Mouse (Mus musculus) liver, embryonic 13.5 days (tissue): ENCODE measurements around the gene Daam2. TPM values are rescaled to one million over a fixed set of nuclear protein-coding genes. Genes with fewer than 3 reads are reported as not detected.
A peak's percentile ranks its signal among the peaks of the same experiment; 100 is the strongest.

Source experiments
- ATAC-seq: fragments of 200-750 bp; cut with Nextera tagmentation; 2 replicates; pipeline ENCODE4 v1.8.0; 2017; ENCODE audit warnings: low read depth, mild to moderate bottlenecking, moderate number of reproducible peaks, moderate library complexity
- DNase-seq: peaks from one replicate; pipeline ENCODE4 v3.0.0; 2022
- H3K27ac ChIP-seq: fragments of 300-500 bp; sonication (generic); 2 replicates; pipeline ENCODE4 v1.5.1; 2015; ENCODE audit warnings: moderate library complexity, mild to moderate bottlenecking, inconsistent platforms
- H3K27me3 ChIP-seq: fragments of 300-500 bp; sonication (generic); 2 replicates; pipeline ENCODE4 v1.6.1; 2015; ENCODE audit warnings: mild to moderate bottlenecking, inconsistent platforms
- H3K36me3 ChIP-seq: fragments of 300-500 bp; sonication (generic); 2 replicates; pipeline ENCODE4 v1.6.1; 2015; ENCODE audit warnings: mild to moderate bottlenecking, inconsistent platforms
- H3K4me1 ChIP-seq: fragments of 300-500 bp; sonication (generic); replicated peaks from 2 replicates; pipeline ENCODE4 v1.6.1; 2015; ENCODE audit warnings: inconsistent platforms
- H3K4me2 ChIP-seq: fragments of 300-500 bp; sonication (generic); 2 replicates; pipeline ENCODE4 v1.6.1; 2015; ENCODE audit warnings: inconsistent platforms, mild to moderate bottlenecking, moderate library complexity
- H3K4me3 ChIP-seq: fragments of 300-500 bp; sonication (generic); replicated peaks from 2 replicates; pipeline ENCODE4 v1.5.1; 2015; ENCODE audit warnings: mild to moderate bottlenecking, inconsistent platforms
- H3K9ac ChIP-seq: fragments of 300-500 bp; sonication (generic); 2 replicates; pipeline ENCODE4 v1.6.1; 2015; ENCODE audit warnings: mild to moderate bottlenecking, inconsistent platforms
- H3K9me3 ChIP-seq: fragments of 300-500 bp; sonication (generic); replicated peaks from 2 replicates; pipeline ENCODE4 v1.6.1; 2016; ENCODE audit warnings: inconsistent platforms
- WGBS: fragments of 180-500 bp; shearing (Covaris S2); methylation state at CpG from one replicate; pipeline ENCODE4 v1.1.7; 2015; ENCODE audit not compliant: insufficient replicate concordance; 5-methylcytosine and 5-hydroxymethylcytosine counted together
- polyA plus RNA-seq: library from polyadenylated mRNA; unstranded; fragments of >200 nt; fragmentation: Nextera tagmentation; extraction: Ambion mirVana; gene quantifications from 2 replicates; pipeline ENCODE4 v1.2.1, GENCODE M21; 2015

The Daam2 gene
- polyA plus RNA-seq, 1 experiment from 2014 or later, result 0.30 TPM

- ATAC-seq (no peak), DNase-seq (no peak)
- no peaks in the 10 kb centered on the region for H3K9me3 ChIP-seq
- no peaks in the 10 kb centered on the region for H3K27me3 ChIP-seq
- H3K9ac ChIP-seq, result no peak overlapping the region
- no peak overlapping the region for H3K4me2 ChIP-seq
- 78% methylated on average over 5 of the region's 5 CpGs for WGBS
- H3K4me1 ChIP-seq, result no peaks in the 10 kb centered on the region
- no peak overlapping the region for H3K4me3 ChIP-seq
- H3K27ac ChIP-seq, result no peak overlapping the region
- H3K36me3 ChIP-seq, result no peaks in the 10 kb centered on the region
These were observed 32.5 kb downstream of the Daam2 start for GRCm38 (mm10) chr17:49531661-49532060.

GRCm38 (mm10) chr17:49530215-49530614 lies 33.9 kb downstream of the Daam2 start:
- Histone ChIP-seq H3K9me3 (no peaks in the 10 kb centered on the region), H3K9ac (no peak overlapping the region), H3K27me3 (no peaks in the 10 kb centered on the region), H3K4me1 (no peaks in the 10 kb centered on the region), H3K27ac (no peak overlapping the region), H3K4me2 (no peak overlapping the region), H3K36me3 (no peaks in the 10 kb centered on the region), H3K4me3 (no peak overlapping the region)
- ATAC-seq, result no peak
- WGBS, result 10% methylated on average over 3 of the region's 3 CpGs
- DNase-seq, result peak; percentile 5

- WGBS, result 41% methylated on average over 7 of the region's 7 CpGs
- no peaks in the 10 kb centered on the region for H3K27me3 ChIP-seq
- no peak overlapping the region for H3K4me3 ChIP-seq
- no peak overlapping the region for H3K9ac ChIP-seq
- no peak overlapping the region for H3K27ac ChIP-seq
- H3K9me3 ChIP-seq, result no peaks in the 10 kb centered on the region
- H3K4me1 ChIP-seq, result no peaks in the 10 kb centered on the region
- ATAC-seq, result no peak
- H3K4me2 ChIP-seq, result no peak overlapping the region
- no peaks in the 10 kb centered on the region for H3K36me3 ChIP-seq
- no peak for DNase-seq
These were observed 35.5 kb downstream of the Daam2 start for GRCm38 (mm10) chr17:49528503-49529205.

GRCm38 (mm10) chr17:49528033-49528432 lies 36.1 kb downstream of the Daam2 start:
- H3K4me1 ChIP-seq, result no peaks in the 10 kb centered on the region
- no peaks in the 10 kb centered on the region for H3K9me3 ChIP-seq
- H3K9ac ChIP-seq, result no peak overlapping the region
- no peak for ATAC-seq
- WGBS, result 74% methylated on average over 4 of the region's 4 CpGs
- no peak for DNase-seq
- H3K27me3 ChIP-seq, result no peaks in the 10 kb centered on the region
- H3K27ac ChIP-seq, result no peak overlapping the region
- H3K4me2 ChIP-seq, result no peak overlapping the region
- no peak overlapping the region for H3K4me3 ChIP-seq
- H3K36me3 ChIP-seq, result no peaks in the 10 kb centered on the region

- 57% methylated on average over 5 of the region's 5 CpGs for WGBS
- no peak for ATAC-seq
- H3K4me1 ChIP-seq, result no peaks in the 10 kb centered on the region
These were observed 37.6 kb downstream of the Daam2 start for GRCm38 (mm10) chr17:49526566-49526965.

GRCm38 (mm10) chr17:49525911-49526310 lies 38.2 kb downstream of the Daam2 start:
- Histone ChIP-seq H3K27me3 (no peaks in the 10 kb centered on the region), H3K36me3 (no peaks in the 10 kb centered on the region), H3K4me2 (no peak overlapping the region), H3K4me3 (no peak overlapping the region), H3K9me3 (no peaks in the 10 kb centered on the region), H3K27ac (no peak overlapping the region), H3K4me1 (no peaks in the 10 kb centered on the region), H3K9ac (no peak overlapping the region)
- no peak for DNase-seq
- WGBS, result 37% methylated on average over 4 of the region's 4 CpGs
- no peak for ATAC-seq

More at GRCm38 (mm10) chr17:49526566-49526965, 37.6 kb downstream of the Daam2 start:
- Histone ChIP-seq H3K4me3 (no peak overlapping the region), H3K36me3 (no peaks in the 10 kb centered on the region), H3K4me2 (no peak overlapping the region), H3K27me3 (no peaks in the 10 kb centered on the region), H3K9ac (no peak overlapping the region), H3K27ac (no peak overlapping the region), H3K9me3 (no peaks in the 10 kb centered on the region)
- no peak for DNase-seq

- Histone ChIP-seq H3K4me1 (no peaks in the 10 kb centered on the region), H3K27ac (no peak overlapping the region), H3K9ac (no peak overlapping the region), H3K36me3 (no peaks in the 10 kb centered on the region), H3K27me3 (no peaks in the 10 kb centered on the region), H3K4me2 (no peak overlapping the region), H3K4me3 (no peak overlapping the region), H3K9me3 (no peaks in the 10 kb centered on the region)
- no peak for DNase-seq
- WGBS, result 33% methylated on average over 2 of the region's 2 CpGs
- no peak for ATAC-seq
These were observed 39.6 kb downstream of the Daam2 start for GRCm38 (mm10) chr17:49524584-49524983.

- H3K9me3 ChIP-seq, result no peaks in the 10 kb centered on the region
- H3K4me2 ChIP-seq, result no peak overlapping the region
- ATAC-seq (no peak), DNase-seq (no peak)
- WGBS, result 32% methylated on average over 2 of the region's 2 CpGs
- H3K4me1 ChIP-seq, result no peaks in the 10 kb centered on the region
- no peak overlapping the region for H3K4me3 ChIP-seq
- H3K27ac ChIP-seq, result no peak overlapping the region
- no peaks in the 10 kb centered on the region for H3K27me3 ChIP-seq
- no peak overlapping the region for H3K9ac ChIP-seq
- H3K36me3 ChIP-seq, result no peaks in the 10 kb centered on the region
These were observed 41.7 kb downstream of the Daam2 start for GRCm38 (mm10) chr17:49522435-49522834.

- H3K9ac ChIP-seq, result no peak overlapping the region
- WGBS, result 39% methylated on average over 7 of the region's 7 CpGs
These were observed 42.1 kb downstream of the Daam2 start for GRCm38 (mm10) chr17:49522002-49522401.

GRCm38 (mm10) chr17:49520674-49521073 lies 43.5 kb downstream of the Daam2 start:
- WGBS, result 60% methylated on average over 6 of the region's 6 CpGs

More at GRCm38 (mm10) chr17:49522002-49522401, 42.1 kb downstream of the Daam2 start:
- no peak overlapping the region for H3K4me2 ChIP-seq
- H3K4me1 ChIP-seq, result no peaks in the 10 kb centered on the region
- H3K9me3 ChIP-seq, result no peaks in the 10 kb centered on the region
- no peak overlapping the region for H3K27ac ChIP-seq
- H3K36me3 ChIP-seq, result no peaks in the 10 kb centered on the region
- no peaks in the 10 kb centered on the region for H3K27me3 ChIP-seq
- DNase-seq (no peak), ATAC-seq (no peak)
- H3K4me3 ChIP-seq, result no peak overlapping the region

GRCm38 (mm10) chr17:49519576-49520247 lies 44.4 kb downstream of the Daam2 start:
- no peaks in the 10 kb centered on the region for H3K27me3 ChIP-seq
- no peaks in the 10 kb centered on the region for H3K4me1 ChIP-seq
- H3K4me3 ChIP-seq, result no peak overlapping the region
- WGBS, result 55% methylated on average over 7 of the region's 7 CpGs
- H3K9ac ChIP-seq, result no peak overlapping the region
- ATAC-seq, result no peak
- no peaks in the 10 kb centered on the region for H3K9me3 ChIP-seq
- no peak for DNase-seq
- no peak overlapping the region for H3K27ac ChIP-seq
- no peaks in the 10 kb centered on the region for H3K36me3 ChIP-seq
- H3K4me2 ChIP-seq, result no peak overlapping the region

More at GRCm38 (mm10) chr17:49520674-49521073, 43.5 kb downstream of the Daam2 start:
- H3K9me3 ChIP-seq, result no peaks in the 10 kb centered on the region
- no peaks in the 10 kb centered on the region for H3K36me3 ChIP-seq
- H3K4me3 ChIP-seq, result no peak overlapping the region
- no peaks in the 10 kb centered on the region for H3K27me3 ChIP-seq
- ATAC-seq (no peak), DNase-seq (no peak)
- H3K4me1 ChIP-seq, result no peaks in the 10 kb centered on the region
- H3K27ac ChIP-seq, result no peak overlapping the region
- no peak overlapping the region for H3K4me2 ChIP-seq
- no peak overlapping the region for H3K9ac ChIP-seq

- DNase-seq (no peak), ATAC-seq (no peak)
- H3K4me3 ChIP-seq, result no peak overlapping the region
- H3K9ac ChIP-seq, result no peak overlapping the region
- H3K9me3 ChIP-seq, result no peaks in the 10 kb centered on the region
- no peak overlapping the region for H3K4me2 ChIP-seq
- no peak overlapping the region for H3K27ac ChIP-seq
- H3K4me1 ChIP-seq, result no peaks in the 10 kb centered on the region
- H3K27me3 ChIP-seq, result no peaks in the 10 kb centered on the region
- H3K36me3 ChIP-seq, result no peaks in the 10 kb centered on the region
- 47% methylated on average over 3 of the region's 3 CpGs for WGBS
These were observed 47.1 kb downstream of the Daam2 start for GRCm38 (mm10) chr17:49517091-49517490.
